Mouse (Mus musculus) small intestine, adult 2 months (tissue): ENCODE results near the gene Rab36.

Source experiments
- CTCF ChIP-seq: fragments of 200-500 bp; IDR thresholded peaks from 2 replicates; pipeline ENCODE4 v1.5.1; 2012; ENCODE audit warnings: low read depth, mild to moderate bottlenecking, control low read depth, inconsistent platforms, low read length, moderate library complexity, mixed read lengths; ENCODE audit not compliant: insufficient replicate concordance, insufficient read length; ENCODE audit errors: extremely low read depth
- POLR2A ChIP-seq: fragments of 200-500 bp; IDR thresholded peaks from 2 replicates; pipeline ENCODE4 v1.6.1; 2012; ENCODE audit warnings: low read depth, mild to moderate bottlenecking, control low read depth, inconsistent platforms, low read length, moderate library complexity

DNA sequence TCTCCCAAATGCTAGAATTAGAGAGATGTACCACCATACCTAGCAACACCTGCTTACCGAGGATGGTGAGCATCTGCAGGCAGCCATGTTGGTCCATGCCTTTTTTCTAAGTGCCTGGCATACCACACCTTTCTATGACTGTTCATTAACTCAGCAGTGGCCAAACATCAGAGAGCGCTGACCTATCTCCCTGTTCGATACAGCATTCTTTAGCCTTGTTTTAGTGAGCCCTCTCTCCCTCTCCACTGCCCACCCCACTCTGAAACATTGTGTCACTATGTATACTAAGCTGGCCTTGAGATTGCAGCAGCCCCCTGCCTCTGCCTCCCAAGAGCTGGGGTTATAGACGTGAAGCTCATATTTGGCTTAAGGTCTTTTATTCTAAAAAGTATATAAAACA, 16.8 kb downstream of the Rab36 start:
- no peak for TF ChIP-seq CTCF
- no peak for TF ChIP-seq POLR2A
